Mouse (Mus musculus) cerebellum, adult 9-11 months (tissue): ENCODE results near the gene Oog3.

Experiments
- DNase-seq: peaks from one replicate; pipeline ENCODE4 v3.0.0; 2022

The Oog3 gene

DNA sequence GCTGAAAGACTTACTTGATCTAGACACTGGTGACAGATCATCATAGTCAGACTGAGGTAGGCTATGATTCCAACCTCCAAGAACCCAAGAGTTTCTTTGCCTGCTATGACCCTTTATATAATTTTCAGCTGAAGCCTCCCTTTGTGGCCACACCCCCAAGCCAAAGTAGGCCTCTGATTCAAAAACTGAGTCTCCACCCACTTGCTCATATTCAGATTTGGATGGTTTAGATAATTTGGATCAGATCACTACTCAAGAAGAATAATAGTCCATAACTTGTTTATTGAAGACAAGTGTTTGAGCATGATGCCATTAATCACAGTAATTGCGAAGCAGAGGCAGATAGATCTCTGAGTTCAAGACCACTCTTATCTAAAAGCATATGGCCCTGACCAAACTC is at the start of gene Oog3:
TSS of gene Oog3 (minus strand) at position 101 of the 400 bp plus-strand sequence.
- DNase-seq = no peak

DNA sequence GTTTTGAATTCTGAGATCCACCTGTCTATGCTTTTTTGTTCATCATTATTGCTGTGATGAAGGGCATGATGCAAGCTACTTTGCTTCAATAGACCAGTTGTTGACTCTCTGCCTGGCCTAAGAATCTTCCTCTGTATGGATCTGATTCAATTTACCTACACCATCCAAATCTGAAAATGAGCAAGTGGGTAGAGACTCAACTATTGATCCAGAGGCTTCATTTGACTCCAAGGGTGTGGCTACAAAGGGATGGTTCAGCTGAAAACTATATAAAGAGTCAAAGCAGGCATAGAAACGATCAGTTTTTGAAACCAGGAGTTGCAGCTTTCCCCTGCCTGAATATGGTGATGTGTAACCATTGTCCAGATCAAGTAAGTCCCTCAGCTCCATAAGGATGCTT is 28.0 kb upstream of the Oog3 start, which contains the start of gene Oog2:
TSS of gene Oog2 (plus strand) at position 301 of the 400 bp plus-strand sequence.
- DNase-seq = no peak
